Mouse (Mus musculus): ENCODE data around the gene Gpr155.

DNA sequence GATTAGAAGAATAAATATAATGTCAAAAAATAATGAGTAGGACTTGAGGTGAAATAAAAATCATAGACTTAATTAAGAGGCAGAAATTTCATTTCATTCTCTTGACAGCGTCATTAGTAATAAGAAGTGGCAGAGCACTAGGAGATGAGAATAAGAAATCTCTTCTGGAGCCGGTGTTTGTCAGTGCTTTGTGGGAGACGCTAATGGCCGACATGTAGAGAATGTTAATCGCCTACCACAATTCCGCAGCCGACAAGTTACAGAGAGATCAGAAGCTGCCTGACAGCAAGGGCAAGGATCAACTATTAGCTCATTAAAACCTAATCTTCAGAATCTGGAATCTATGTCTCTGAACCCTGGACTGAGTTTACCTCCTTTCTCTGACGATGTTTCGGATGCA lies 38.6 kb downstream of the Gpr155 start:
- TF ChIP-seq POLR2A (IDR thresholded peaks at IDR 0.05; ENCODE audit: low read depth, low read length) (no peak), CTCF (IDR thresholded peaks at IDR 0.05; ENCODE audit: extremely low read depth, insufficient read length, insufficient replicate concordance, low read depth, low read length) (no peak)

Measured in small intestine, adult 2 months (tissue).